Mouse (Mus musculus) kidney, adult 9 months (tissue): ENCODE results near the gene Thegl.
"Not testable (repeated sequence)": the region's sequence is repeated elsewhere in the genome, so short reads cannot be mapped to it uniquely, and the experiment has no call there.

ENCODE experiments used
- DNase-seq: peaks from one replicate; pipeline ENCODE4 v3.0.0; 2022

Gene Thegl

DNA sequence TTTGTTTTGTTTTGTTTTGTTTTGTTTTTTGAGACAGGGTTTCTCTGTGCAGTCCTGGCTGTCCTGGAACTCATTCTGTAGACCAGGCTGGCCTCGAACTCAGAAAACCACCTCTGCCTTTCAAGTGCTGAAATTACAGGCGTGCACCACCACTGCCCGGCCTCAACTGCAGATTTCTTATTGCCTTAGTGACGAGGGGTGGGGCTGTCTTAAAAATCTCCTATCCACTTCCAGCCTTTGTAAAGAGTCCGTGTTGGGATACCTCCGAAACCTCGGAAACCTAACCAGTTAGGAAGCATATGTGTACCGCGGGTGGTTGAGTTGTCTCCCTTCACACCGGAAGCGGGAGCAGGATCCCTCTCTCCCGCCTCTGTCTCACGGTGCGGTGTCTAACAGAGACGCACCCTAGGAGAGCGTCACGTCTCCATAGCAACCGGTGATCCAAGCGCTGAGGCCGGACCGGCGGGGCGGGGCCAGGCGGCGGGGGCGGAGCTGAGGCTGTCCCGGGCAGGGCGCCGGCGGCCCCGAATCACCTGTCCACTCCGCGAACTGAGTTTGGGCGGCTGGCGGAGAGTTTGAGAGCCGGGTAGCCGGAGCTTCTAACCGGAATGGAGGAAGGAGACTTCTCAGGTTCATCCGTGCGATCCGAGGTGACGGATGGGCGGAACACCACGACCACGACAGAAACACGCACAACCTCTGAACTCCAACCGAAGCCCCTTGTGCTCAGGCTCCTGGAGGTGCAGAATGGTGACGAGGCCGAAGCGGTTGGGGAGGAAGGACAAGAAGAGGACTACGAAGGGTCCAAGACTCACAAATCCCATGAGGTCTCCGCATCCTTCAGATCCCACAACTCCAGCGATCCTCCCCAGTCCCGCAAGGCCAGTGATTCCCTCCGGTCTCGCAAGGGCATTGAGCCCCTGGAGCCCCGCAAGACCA lies at the start of gene Thegl:
Thegl (plus strand) TSS at position 480 of the 939 bp plus-strand sequence.
- DNase-seq, result peak; percentile 83

DNA sequence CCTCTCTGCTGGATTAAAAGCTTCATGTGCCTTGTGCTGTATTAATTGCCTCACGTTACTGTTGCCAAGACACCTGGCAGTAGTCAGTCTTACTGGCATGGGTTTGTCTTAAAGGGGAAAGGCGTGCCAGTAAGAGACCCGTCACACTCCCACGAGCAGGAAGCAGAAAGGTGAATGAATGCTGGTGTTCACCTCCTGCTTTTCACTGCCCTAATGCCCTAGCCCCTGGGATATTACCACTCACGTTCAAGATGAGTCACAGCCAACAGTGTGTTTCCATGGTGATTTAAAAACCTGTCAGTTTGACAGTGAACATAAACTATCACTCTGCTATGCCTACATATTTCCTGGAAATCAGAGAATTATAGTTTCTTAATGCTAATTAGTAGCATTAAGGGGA lies 46.6 kb upstream of the Thegl start:
- peak; percentile 45 for DNase-seq

GRCm38 (mm10) chr5:76971115-76971514 lies 44.7 kb upstream of the Thegl start:
- not testable (repeated sequence) for DNase-seq

- no peak for DNase-seq
Observed at GRCm38 (mm10) chr5:76973488-76973887, 42.3 kb upstream of the Thegl start.

GRCm38 (mm10) chr5:76974207-76974553 lies 41.6 kb upstream of the Thegl start:
- no peak for DNase-seq

DNA sequence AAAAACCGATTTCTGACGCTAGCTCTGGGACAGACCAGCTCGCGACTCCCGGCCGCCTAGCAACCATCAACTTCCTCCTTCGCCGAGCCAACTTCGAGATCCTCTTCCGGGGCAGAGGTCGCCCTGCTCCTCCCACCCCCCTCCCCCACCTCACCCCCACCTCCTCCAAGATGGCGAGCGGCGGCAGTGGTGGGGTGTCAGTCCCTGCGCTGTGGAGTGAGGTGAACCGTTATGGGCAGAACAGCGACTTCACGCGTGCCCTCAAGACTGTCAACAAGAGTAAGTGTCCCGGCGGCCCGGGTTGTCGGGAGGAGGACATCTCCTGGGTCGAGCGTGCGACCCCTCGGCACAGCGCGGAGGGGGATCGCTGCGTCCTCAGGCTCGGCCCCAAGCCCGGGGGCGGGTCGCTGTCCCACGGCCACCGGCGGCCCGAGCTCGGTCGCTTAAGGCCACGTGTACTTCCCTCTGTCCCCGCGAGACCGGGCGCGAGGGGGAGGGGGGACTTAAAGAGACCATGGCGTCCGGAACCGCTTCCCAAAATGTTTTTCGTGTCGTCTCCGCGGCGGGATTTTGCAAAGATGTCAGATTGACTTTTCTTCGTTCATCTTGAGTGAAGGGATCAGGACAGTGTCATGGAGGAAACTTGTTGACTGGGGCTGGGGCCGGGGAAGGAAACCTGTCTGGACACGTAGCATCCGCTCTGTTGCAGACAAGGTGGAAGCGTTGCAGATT lies 41.1 kb upstream of the Thegl start, which contains the start of gene Srp72:
Srp72 (plus strand) TSS at position 130 of the 732 bp plus-strand sequence.
- DNase-seq, result peak; percentile 76

GRCm38 (mm10) chr5:76975736-76976135 lies 40.1 kb upstream of the Thegl start:
- DNase-seq, result no peak

DNA sequence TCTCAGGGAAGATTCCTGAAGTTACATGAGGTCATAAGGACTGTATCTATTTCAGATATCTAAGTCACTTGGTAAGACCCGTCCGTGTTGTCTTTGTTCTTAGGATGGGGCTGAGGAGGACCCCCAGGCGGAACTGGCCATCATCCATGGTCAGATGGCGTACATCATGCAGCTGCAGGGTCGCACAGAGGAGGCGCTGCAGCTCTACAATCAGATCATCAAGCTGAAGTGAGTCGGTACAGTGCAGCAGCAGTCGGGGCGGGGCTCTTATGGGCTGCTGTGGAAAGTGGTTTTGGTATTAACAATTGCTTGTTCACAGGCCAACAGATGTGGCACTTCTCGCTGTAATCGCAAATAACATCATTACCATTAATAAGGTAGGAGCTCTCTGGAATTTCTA lies 31.8 kb upstream of the Thegl start:
- DNase-seq, result no peak

DNA sequence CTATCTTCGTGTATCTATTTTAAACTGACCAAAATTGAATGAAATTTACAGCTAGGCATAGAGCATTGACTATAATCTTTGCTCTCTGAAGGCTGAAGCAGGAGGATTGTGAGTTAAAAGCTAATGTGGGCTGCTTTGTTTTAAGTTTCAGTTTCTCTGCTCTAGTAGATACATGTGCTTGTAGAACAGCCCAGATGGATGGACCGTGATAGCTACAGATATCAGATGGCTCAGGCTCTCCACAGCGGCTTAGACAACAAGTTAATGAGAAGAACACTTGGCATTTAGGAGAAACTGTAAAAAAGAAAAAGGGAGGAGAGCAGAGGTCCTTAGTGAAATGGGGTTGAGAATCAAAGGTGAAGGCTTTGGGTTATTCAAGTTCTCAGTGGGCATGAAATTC lies 25.0 kb upstream of the Thegl start:
- DNase-seq, result no peak

DNA sequence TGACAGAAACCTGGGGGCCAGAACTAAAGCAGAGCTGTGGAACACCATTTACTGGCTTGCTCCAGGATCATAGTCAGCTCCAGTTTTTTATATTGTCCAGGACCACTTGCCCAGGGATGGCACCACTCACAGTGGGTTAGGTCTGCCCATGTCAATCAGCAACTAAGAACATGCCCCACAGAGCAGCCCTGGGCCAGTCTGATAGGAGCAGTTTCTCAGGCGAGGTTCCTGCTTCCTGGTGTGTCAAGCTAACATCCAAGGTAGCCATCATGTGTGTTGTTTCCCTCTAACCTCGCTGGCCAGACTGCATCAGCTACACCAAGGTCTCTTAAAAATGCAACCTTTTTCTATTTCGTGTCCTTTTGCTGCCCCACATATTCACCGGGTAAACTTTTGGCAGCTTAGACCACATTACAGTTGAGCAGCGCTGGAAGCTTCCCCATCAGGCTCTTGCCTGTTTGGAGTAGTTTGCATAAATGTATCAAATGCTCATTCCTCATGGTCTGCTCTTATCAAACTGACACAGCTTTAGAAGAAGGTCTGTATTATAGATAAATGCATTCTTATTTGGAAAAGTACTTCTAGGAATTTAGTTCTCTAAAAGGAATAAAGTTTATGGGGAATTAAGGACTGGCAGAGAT lies 22.5 kb upstream of the Thegl start:
- no peak for DNase-seq

DNA sequence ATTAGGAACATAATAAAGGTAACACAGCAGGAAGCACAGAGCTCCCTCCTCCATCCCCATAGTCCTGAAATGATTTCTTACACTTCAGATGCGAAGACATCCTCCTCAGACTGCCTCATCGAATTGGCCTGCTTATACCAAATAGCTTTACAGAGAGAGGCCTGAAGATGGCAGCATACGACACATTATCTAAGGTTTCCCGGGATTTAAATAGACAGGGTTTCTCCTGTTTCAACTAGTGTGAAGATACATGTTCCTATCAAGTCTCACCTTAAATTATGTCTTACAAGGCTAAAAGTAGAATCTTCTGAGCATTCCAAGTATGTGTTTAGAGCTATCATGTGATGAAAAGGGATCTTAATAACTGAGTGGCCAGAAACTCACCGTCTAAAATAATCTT lies 17.4 kb upstream of the Thegl start:
- peak; percentile 19 for DNase-seq

DNA sequence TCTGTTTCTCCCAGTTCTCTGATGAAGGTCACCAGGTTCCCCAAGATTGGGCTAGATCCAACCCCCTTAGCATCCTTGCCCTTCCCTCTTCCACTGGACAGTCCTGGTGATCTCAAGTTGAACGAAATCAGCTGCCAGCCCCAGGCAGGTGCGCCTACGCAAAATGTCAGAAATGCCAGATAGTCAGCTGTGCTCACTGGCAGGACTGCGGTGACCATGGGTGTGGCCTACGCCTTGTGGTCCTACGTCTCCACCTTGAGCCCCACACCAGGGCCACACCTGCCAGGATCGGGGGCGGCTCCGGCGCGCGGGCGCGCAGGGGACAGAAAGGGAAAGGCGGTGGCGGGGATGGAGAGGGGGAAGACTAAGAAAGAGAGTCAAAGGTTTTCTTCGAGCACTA lies 14.6 kb upstream of the Thegl start:
- DNase-seq, result no peak

- DNase-seq, result no peak
Observed at GRCm38 (mm10) chr5:77004051-77004821, 11.6 kb upstream of the Thegl start, which contains the start of gene Arl9. Arl9 (plus strand) TSS chr5:77004055.

- no peak for DNase-seq
Observed at GRCm38 (mm10) chr5:77010352-77010751, 5.5 kb upstream of the Thegl start.

- no peak for DNase-seq
Observed at GRCm38 (mm10) chr5:77011082-77011481, 4.7 kb upstream of the Thegl start.

GRCm38 (mm10) chr5:77013171-77013570 lies 2.7 kb upstream of the Thegl start:
- DNase-seq, result no peak

DNA sequence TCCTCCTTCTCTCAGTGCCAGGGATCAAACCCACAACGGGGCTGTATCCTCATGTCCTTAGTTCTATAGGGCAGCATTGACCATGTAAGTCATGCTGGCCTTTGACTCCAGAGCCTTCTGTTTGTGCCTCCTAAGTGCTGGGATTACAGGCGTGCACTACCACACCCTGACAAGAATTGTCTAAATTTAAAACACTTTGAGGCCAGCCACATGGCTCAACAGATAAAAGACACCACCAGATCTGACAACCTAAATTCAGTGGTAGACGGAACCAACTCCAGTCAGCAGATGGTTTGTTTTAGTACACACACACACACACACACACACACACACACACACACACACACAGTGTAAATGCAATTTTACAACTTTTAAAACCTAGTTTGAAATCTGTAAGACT lies 12.2 kb downstream of the Thegl start:
- no peak for DNase-seq

DNA sequence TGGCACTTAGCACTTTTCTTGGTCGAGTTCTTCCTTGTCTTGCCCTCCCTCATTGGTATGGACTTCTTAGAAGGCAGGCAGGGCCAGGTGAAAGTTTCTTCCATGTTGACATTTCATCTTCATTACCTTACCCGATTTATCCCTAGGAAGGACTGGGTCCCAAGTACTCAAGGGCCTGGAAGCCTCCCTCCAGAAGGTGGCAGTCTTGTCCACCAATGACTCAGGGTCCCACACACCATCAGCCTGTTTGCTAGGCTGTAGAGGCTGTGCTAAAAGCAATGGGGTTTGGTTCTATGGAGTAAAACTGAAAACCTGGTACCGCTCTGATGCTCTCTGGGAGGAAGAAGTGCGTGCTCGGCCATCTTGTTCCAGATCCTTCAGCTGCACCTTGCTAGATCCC lies 13.9 kb downstream of the Thegl start:
- peak; percentile 15 for DNase-seq

- DNase-seq, result not testable (repeated sequence)
Observed at GRCm38 (mm10) chr5:77035101-77035500, 19.3 kb downstream of the Thegl start.

- no peak for DNase-seq
Observed at GRCm38 (mm10) chr5:77038451-77038850, 22.6 kb downstream of the Thegl start.

- DNase-seq, result no peak
Observed at GRCm38 (mm10) chr5:77039391-77039790, 23.6 kb downstream of the Thegl start.

DNA sequence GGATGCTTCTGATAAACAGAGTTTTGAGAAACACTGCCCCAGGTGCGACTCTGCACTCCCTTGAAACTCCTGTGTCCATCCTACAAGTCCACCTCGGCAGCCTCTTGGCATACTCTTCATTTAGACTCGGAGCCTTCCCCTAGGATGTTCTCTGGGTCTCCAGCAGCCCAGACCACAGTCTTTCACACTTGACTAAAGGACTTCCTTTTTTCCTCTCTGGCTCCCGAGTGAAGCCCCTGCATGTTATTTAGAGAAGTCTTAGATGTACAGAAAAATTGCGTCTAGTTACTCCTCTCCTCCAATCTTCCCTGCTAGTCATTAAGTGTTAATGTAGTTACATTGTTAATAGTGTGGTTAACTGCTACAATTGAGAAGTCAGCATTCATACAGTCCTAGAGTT lies 28.5 kb downstream of the Thegl start:
- DNase-seq, result no peak

DNA sequence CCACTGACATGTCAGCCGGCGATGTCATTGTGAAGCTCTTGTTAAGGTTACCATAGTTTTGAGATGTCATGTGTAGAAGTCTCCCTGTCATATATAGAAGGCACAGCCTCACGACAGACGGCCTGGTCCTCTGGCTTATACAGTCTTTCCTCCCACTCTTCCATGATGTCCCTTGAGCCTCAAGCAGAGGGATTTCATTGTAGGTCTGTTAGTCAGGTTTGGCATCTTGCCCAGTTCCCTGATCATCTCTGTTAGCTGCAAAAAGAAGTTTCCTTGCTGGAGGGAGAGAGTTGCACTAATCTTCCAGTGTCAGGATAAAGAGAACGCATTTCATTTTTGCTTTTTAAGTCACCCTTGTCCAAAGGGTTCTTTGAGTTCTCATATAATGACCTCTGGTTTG lies 36.8 kb downstream of the Thegl start:
- no peak for DNase-seq
